Mouse (Mus musculus): Measurements from ENCODE around the gene Kifc3.
A peak's percentile ranks its signal among the peaks of the same experiment; 100 is the strongest.

GRCm38 (mm10) chr8:95101972-95102371, 100.6 kb downstream of the Kifc3 start:
- peak; percentile 40; the same call in 1 of the 2 replicates for TF ChIP-seq CTCF (IDR thresholded peaks at IDR 0.05; ENCODE audit: borderline replicate concordance, extremely low read depth, insufficient read depth, insufficient read length)
- no peak for TF ChIP-seq POLR2A (IDR thresholded peaks at IDR 0.05; ENCODE audit: borderline replicate concordance, extremely low read depth, insufficient read depth, insufficient read length, poor library complexity, severe bottlenecking)
